Mouse (Mus musculus): Measurements from ENCODE around the gene Pdlim7. TPM values are rescaled to one million over a fixed set of nuclear protein-coding genes. Genes with fewer than 3 reads are reported as not detected.

Gene Pdlim7
- polyA plus RNA-seq, 2 experiments = 137 to 162 TPM

GRCm38 (mm10) chr13:55511492-55511861 lies 2.0 kb downstream of the Pdlim7 start:
- 24% methylated on average over 5 of the region's 5 CpGs for WGBS
- Histone ChIP-seq H3K4me1 (ENCODE audit: control insufficient read depth, insufficient read depth, low read length) (peaks cover 24% of the 10 kb centered on the region), H3K4me3 (replicated peaks; ENCODE audit: low read length) (peak overlapping the region; percentile 88), H3K27ac (replicated peaks; ENCODE audit: low read depth, low read length) (peak overlapping the region; percentile 82), H3K4me2 (replicated peaks; ENCODE audit: low read depth, low read length, severe bottlenecking) (peak overlapping the region; percentile 88), H3K9me3 (ENCODE audit: control insufficient read depth, low read length) (no peaks in the 10 kb centered on the region), H3K36me3 (ENCODE audit: control insufficient read depth, insufficient read depth, low read length) (peaks cover 39% of the 10 kb centered on the region), H3K27me3 (ENCODE audit: control insufficient read depth, insufficient read depth, low read length) (no peaks in the 10 kb centered on the region), H3K9ac (ENCODE audit: low read depth, low read length, severe bottlenecking) (0 out of 2 replicates have a peak overlapping the region, but pooled peaks have one; percentile 34)
- ATAC-seq (ENCODE audit: low FRiP score, low read depth) (no peak), DNase-seq (ENCODE audit: low spot score) (no peak)
- TF ChIP-seq POLR2A (IDR thresholded peaks at IDR 0.05; ENCODE audit: borderline replicate concordance, extremely low read depth, insufficient read depth, insufficient read length) = no peak

DNA sequence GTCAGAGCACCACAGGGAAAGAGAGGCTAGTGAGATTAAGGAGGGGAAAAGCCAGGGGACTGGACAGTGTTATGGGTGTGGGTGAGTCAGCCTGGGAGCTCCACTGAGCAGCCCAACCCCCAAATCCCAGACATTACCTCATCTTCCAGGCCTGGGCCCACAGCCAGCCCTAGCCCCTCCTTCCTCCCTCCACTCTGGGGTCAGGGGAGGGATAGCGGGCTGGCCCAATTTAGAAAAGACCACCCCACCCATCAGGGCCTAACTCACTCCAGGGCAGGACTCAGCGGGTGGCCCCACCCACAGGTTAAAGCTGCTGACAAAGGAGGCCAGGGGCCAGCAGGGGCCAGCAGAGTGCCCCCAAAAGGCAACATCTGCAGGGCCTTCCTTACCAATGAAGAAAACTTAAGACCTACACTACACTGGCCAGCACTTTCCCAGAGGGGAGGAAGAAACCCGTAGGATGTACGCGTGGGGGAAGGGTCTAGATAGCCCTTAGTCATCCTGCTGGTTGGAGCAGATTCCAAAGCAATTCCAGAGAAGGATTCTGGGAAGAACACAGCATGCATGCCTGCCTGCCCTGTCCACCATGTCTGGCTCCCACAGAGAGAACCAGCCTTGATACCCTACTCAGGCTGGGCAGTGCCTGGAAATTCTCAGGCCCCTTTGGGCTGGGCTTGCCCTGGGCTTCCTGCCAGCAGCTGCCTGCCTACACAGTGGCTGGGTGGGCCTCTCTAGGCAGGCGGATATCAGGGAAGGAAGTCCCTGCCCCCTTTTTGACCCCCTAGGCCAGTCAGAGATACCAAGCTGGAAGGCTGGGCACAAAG lies 2.6 kb downstream of the Pdlim7 start:
- H3K9ac ChIP-seq (ENCODE audit: low read depth, low read length, severe bottlenecking) = peak overlapping the region; percentile 34; the same call in 1 of the 2 replicates

DNA sequence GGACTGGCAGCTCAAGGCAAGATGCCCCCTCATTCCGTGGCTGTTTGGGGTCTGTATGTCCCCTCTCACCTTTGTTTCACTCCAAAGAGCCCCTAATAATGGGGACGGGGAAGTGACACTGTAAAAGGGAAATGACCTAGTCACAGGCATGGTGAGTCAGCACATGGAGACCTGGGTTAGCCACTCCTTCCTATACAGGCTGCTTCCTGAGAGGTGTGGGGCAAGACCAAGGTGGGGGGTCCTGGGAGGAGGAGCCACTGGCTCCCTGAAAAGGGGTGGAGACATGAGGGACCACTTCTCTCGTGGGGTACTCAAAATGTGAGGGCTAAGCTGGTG lies 3.2 kb downstream of the Pdlim7 start:
- TF ChIP-seq POLR2A (IDR thresholded peaks at IDR 0.05; ENCODE audit: borderline replicate concordance, extremely low read depth, insufficient read depth, insufficient read length) = no peak
- Histone ChIP-seq H3K4me2 (replicated peaks; ENCODE audit: low read depth, low read length, severe bottlenecking) (peak overlapping the region; percentile 88), H3K4me3 (replicated peaks; ENCODE audit: low read length) (peak overlapping the region; percentile 88), H3K4me1 (ENCODE audit: control insufficient read depth, insufficient read depth, low read length) (peaks cover 24% of the 10 kb centered on the region), H3K9ac (ENCODE audit: low read depth, low read length, severe bottlenecking) (no peak overlapping the region), H3K9me3 (ENCODE audit: control insufficient read depth, low read length) (no peaks in the 10 kb centered on the region), H3K27me3 (ENCODE audit: control insufficient read depth, insufficient read depth, low read length) (no peaks in the 10 kb centered on the region), H3K27ac (replicated peaks; ENCODE audit: low read depth, low read length) (peak overlapping the region; percentile 26; the same call in 1 of the 2 replicates), H3K36me3 (ENCODE audit: control insufficient read depth, insufficient read depth, low read length) (peaks cover 51% of the 10 kb centered on the region)
- peak; percentile 17 for ATAC-seq (ENCODE audit: low FRiP score, low read depth)
- 34% methylated on average over 3 of the region's 3 CpGs for WGBS
- DNase-seq (ENCODE audit: low spot score) = no peak

More for the DNA sequence above, 2.6 kb downstream of the Pdlim7 start:
- TF ChIP-seq POLR2A (IDR thresholded peaks at IDR 0.05; ENCODE audit: borderline replicate concordance, extremely low read depth, insufficient read depth, insufficient read length) = no peak
- Histone ChIP-seq H3K27ac (replicated peaks; ENCODE audit: low read depth, low read length) (peak overlapping the region; percentile 82), H3K4me1 (ENCODE audit: control insufficient read depth, insufficient read depth, low read length) (peaks cover 24% of the 10 kb centered on the region), H3K4me3 (replicated peaks; ENCODE audit: low read length) (peak overlapping the region; percentile 88), H3K27me3 (ENCODE audit: control insufficient read depth, insufficient read depth, low read length) (no peaks in the 10 kb centered on the region), H3K4me2 (replicated peaks; ENCODE audit: low read depth, low read length, severe bottlenecking) (peak overlapping the region; percentile 88), H3K36me3 (ENCODE audit: control insufficient read depth, insufficient read depth, low read length) (peaks cover 45% of the 10 kb centered on the region), H3K9me3 (ENCODE audit: control insufficient read depth, low read length) (no peaks in the 10 kb centered on the region)
- DNase-seq (ENCODE audit: low spot score) = peak; percentile 91
- ATAC-seq (ENCODE audit: low FRiP score, low read depth) = peak; percentile 77
- WGBS = 11% methylated on average over 6 of the region's 6 CpGs

GRCm38 (mm10) chr13:55508531-55508930 lies 4.9 kb downstream of the Pdlim7 start:
- 93% methylated on average over 10 of the region's 10 CpGs for WGBS
- no peaks in the 10 kb centered on the region for H3K27me3 ChIP-seq (ENCODE audit: control insufficient read depth, insufficient read depth, low read length)
- H3K4me3 ChIP-seq (replicated peaks; ENCODE audit: low read length) = no peak overlapping the region
- no peak overlapping the region for H3K4me2 ChIP-seq (replicated peaks; ENCODE audit: low read depth, low read length, severe bottlenecking)
- ATAC-seq (ENCODE audit: low FRiP score, low read depth) = no peak
- H3K9me3 ChIP-seq (ENCODE audit: control insufficient read depth, low read length) = no peaks in the 10 kb centered on the region
- H3K9ac ChIP-seq (ENCODE audit: low read depth, low read length, severe bottlenecking) = no peak overlapping the region
- H3K4me1 ChIP-seq (ENCODE audit: control insufficient read depth, insufficient read depth, low read length) = peaks cover 23% of the 10 kb centered on the region
- peaks cover 68% of the 10 kb centered on the region for H3K36me3 ChIP-seq (ENCODE audit: control insufficient read depth, insufficient read depth, low read length)
- no peak for TF ChIP-seq POLR2A (IDR thresholded peaks at IDR 0.05; ENCODE audit: borderline replicate concordance, extremely low read depth, insufficient read depth, insufficient read length)
- no peak for DNase-seq (ENCODE audit: low spot score)
- H3K27ac ChIP-seq (replicated peaks; ENCODE audit: low read depth, low read length) = no peak overlapping the region

- DNase-seq (ENCODE audit: low spot score) = no peak
- Histone ChIP-seq H3K9ac (ENCODE audit: low read depth, low read length, severe bottlenecking) (no peak overlapping the region), H3K4me2 (replicated peaks; ENCODE audit: low read depth, low read length, severe bottlenecking) (no peak overlapping the region), H3K27ac (replicated peaks; ENCODE audit: low read depth, low read length) (no peak overlapping the region), H3K36me3 (ENCODE audit: control insufficient read depth, insufficient read depth, low read length) (peaks cover 75% of the 10 kb centered on the region), H3K9me3 (ENCODE audit: control insufficient read depth, low read length) (no peaks in the 10 kb centered on the region), H3K27me3 (ENCODE audit: control insufficient read depth, insufficient read depth, low read length) (no peaks in the 10 kb centered on the region), H3K4me3 (replicated peaks; ENCODE audit: low read length) (no peak overlapping the region), H3K4me1 (ENCODE audit: control insufficient read depth, insufficient read depth, low read length) (peaks cover 22% of the 10 kb centered on the region)
- TF ChIP-seq POLR2A (IDR thresholded peaks at IDR 0.05; ENCODE audit: borderline replicate concordance, extremely low read depth, insufficient read depth, insufficient read length) = no peak
- 65% methylated on average over 11 of the region's 11 CpGs for WGBS
- no peak for ATAC-seq (ENCODE audit: low FRiP score, low read depth)
Measured at GRCm38 (mm10) chr13:55507877-55508276, 5.6 kb downstream of the Pdlim7 start.

Data from limb, embryonic 14.5 days (tissue).